Mouse (Mus musculus): Measurements from ENCODE around the gene Prr19. TPM values are rescaled to one million over a fixed set of nuclear protein-coding genes. Genes with fewer than 3 reads are reported as not detected.

Prr19 gene
- total RNA-seq, 2 experiments from 2014 or later = not detected

GRCm38 (mm10) chr7:25275555-25276298 is 25.5 kb upstream of the Prr19 start:
- no peak for DNase-seq

GRCm38 (mm10) chr7:25277405-25277804 is 23.8 kb upstream of the Prr19 start:
- DNase-seq = no peak

- DNase-seq = no peak
Measured at GRCm38 (mm10) chr7:25277998-25278340, 23.2 kb upstream of the Prr19 start.

GRCm38 (mm10) chr7:25278341-25279075 is 22.7 kb upstream of the Prr19 start:
- DNase-seq = peak; percentile 70

- DNase-seq = peak; percentile 88
Measured at GRCm38 (mm10) chr7:25279076-25279860, 21.9 kb upstream of the Prr19 start.

GRCm38 (mm10) chr7:25279861-25280791 is 21.1 kb upstream of the Prr19 start:
- peak; percentile 59 for DNase-seq

GRCm38 (mm10) chr7:25281166-25281733 is 20.0 kb upstream of the Prr19 start:
- DNase-seq = no peak

GRCm38 (mm10) chr7:25281734-25282601 is 19.2 kb upstream of the Prr19 start:
- peak; percentile 99 for DNase-seq

- DNase-seq = no peak
Measured at GRCm38 (mm10) chr7:25282731-25283211, 18.4 kb upstream of the Prr19 start.

GRCm38 (mm10) chr7:25283637-25284036 is 17.6 kb upstream of the Prr19 start:
- no peak for DNase-seq

- no peak for DNase-seq
Measured at GRCm38 (mm10) chr7:25284171-25284570, 17.0 kb upstream of the Prr19 start.

- no peak for DNase-seq
Measured at GRCm38 (mm10) chr7:25284766-25285165, 16.4 kb upstream of the Prr19 start.

GRCm38 (mm10) chr7:25285511-25286238 is 15.5 kb upstream of the Prr19 start:
- DNase-seq = no peak

GRCm38 (mm10) chr7:25286989-25287388 is 14.2 kb upstream of the Prr19 start:
- no peak for DNase-seq

GRCm38 (mm10) chr7:25288011-25288410 is 13.2 kb upstream of the Prr19 start:
- DNase-seq = no peak

- no peak for DNase-seq
Measured at GRCm38 (mm10) chr7:25288721-25289120, 12.5 kb upstream of the Prr19 start.

- no peak for DNase-seq
Measured at GRCm38 (mm10) chr7:25289925-25290324, 11.3 kb upstream of the Prr19 start.

- DNase-seq = no peak
Measured at GRCm38 (mm10) chr7:25290463-25290862, 10.7 kb upstream of the Prr19 start.

GRCm38 (mm10) chr7:25290911-25291310 is 10.3 kb upstream of the Prr19 start:
- peak; percentile 61 for DNase-seq

- no peak for DNase-seq
Measured at GRCm38 (mm10) chr7:25292107-25292506, 9.1 kb upstream of the Prr19 start.
